Mouse (Mus musculus) hindbrain, embryonic 16.5 days (tissue): Measurements from ENCODE around the gene Abr. TPM values are rescaled to one million over a fixed set of nuclear protein-coding genes. Genes with fewer than 3 reads are reported as not detected.
A peak's percentile ranks its signal among the peaks of the same experiment; 100 is the strongest.

Experiments used
- ATAC-seq: fragments of 200-750 bp; cut with Nextera tagmentation; 2 replicates; pipeline ENCODE4 v1.8.0; 2017; ENCODE audit warnings: moderate TSS enrichment, moderate library complexity
- H3K27ac ChIP-seq: fragments of 300-500 bp; sonication (generic); 2 replicates; pipeline ENCODE4 v1.5.1; 2014; ENCODE audit warnings: low read depth, mild to moderate bottlenecking, control low read depth, low read length, moderate library complexity
- H3K27me3 ChIP-seq: fragments of 300-500 bp; sonication (generic); replicated peaks from 2 replicates; pipeline ENCODE4 v1.6.1; 2014; ENCODE audit warnings: low read length; ENCODE audit not compliant: control insufficient read depth, insufficient read depth
- H3K36me3 ChIP-seq: fragments of 300-500 bp; sonication (generic); 2 replicates; pipeline ENCODE4 v1.6.1; 2014; ENCODE audit warnings: mild to moderate bottlenecking, low read length, moderate library complexity, mixed read lengths; ENCODE audit not compliant: control insufficient read depth, insufficient read depth
- H3K4me1 ChIP-seq: fragments of 300-500 bp; sonication (generic); 2 replicates; pipeline ENCODE4 v1.6.1; 2014; ENCODE audit warnings: low read depth, low read length; ENCODE audit not compliant: control insufficient read depth, insufficient read depth
- H3K4me2 ChIP-seq: fragments of 300-500 bp; sonication (generic); 2 replicates; pipeline ENCODE4 v1.6.1; 2014; ENCODE audit warnings: mild to moderate bottlenecking, low read length, control low read depth, moderate library complexity
- H3K4me3 ChIP-seq: fragments of 300-500 bp; sonication (generic); 2 replicates; pipeline ENCODE4 v1.5.1; 2014; ENCODE audit warnings: mild to moderate bottlenecking, low read length, control low read depth, moderate library complexity
- H3K9ac ChIP-seq: fragments of 300-500 bp; sonication (generic); 2 replicates; pipeline ENCODE4 v1.6.1; 2014; ENCODE audit warnings: low read depth, mild to moderate bottlenecking, control low read depth, low read length, moderate library complexity
- H3K9me3 ChIP-seq: fragments of 300-500 bp; sonication (generic); 2 replicates; pipeline ENCODE4 v1.6.1; 2014; ENCODE audit warnings: mild to moderate bottlenecking, low read length, moderate library complexity; ENCODE audit not compliant: control insufficient read depth
- WGBS: fragments of 180-500 bp; shearing (Covaris S2); extraction: QIAGEN DNeasy Blood & Tissue Kit; methylation state at CpG from one replicate; pipeline ENCODE4 v1.1.7; 2014; 5-methylcytosine and 5-hydroxymethylcytosine counted together
- polyA plus RNA-seq: library from polyadenylated mRNA; unstranded; fragments of >200 nt; fragmentation: Nextera tagmentation; extraction: Ambion mirVana; gene quantifications from 2 replicates; pipeline ENCODE4 v1.2.1, GENCODE M21; 2015

Abr gene
- polyA plus RNA-seq, 1 experiment from 2014 or later: 85.2 TPM

DNA sequence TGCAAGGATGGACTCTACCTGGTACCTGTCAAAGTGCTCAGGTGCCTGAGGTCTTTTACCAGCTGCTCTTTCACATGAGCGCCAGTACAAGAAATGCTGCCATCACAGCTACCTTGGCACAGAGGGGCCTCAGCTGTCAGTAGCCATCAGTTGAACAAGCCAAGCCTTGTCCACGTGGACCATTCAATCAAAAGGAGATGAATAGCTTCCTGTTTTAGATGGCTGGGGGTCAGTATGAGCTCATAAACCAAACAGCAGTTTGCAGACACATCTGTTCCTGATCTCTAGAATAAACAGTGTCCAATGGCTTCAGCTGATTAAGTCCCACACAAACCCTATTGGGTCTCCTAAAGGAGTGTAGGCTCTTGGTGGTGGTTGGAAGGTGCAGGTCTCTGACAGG is 206.1 kb downstream of the Abr start:
- H3K4me2 ChIP-seq: no peak overlapping the region
- peaks cover 43% of the 10 kb centered on the region for H3K36me3 ChIP-seq
- WGBS: 63% methylated on average over 2 of the region's 2 CpGs
- no peak overlapping the region for H3K4me3 ChIP-seq
- H3K9me3 ChIP-seq: no peaks in the 10 kb centered on the region
- no peaks in the 10 kb centered on the region for H3K27me3 ChIP-seq
- ATAC-seq: no peak
- H3K4me1 ChIP-seq: peaks cover 11% of the 10 kb centered on the region
- no peak overlapping the region for H3K27ac ChIP-seq
- H3K9ac ChIP-seq: no peak overlapping the region

DNA sequence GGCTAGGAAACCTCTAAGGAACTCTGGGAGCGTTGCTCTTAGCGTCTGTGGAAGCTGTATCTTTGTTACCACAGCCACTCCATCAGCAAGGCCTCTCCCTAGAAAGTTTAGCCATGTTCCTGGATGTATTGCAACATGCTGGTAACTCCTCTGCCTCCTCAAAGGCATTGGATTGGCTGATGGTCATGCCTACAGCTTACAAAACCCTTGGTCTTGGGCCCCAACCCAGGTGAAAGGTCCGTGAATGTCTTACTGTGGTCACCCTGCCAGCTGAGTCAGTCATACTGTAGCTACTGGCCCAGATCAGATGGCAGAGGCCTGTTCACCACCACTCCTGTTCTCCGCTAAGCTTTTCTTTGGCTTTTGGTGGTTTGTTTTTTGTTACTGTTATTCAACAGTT is 207.1 kb downstream of the Abr start:
- H3K4me1 ChIP-seq: peaks cover 11% of the 10 kb centered on the region
- H3K4me2 ChIP-seq: no peak overlapping the region
- H3K9me3 ChIP-seq: no peaks in the 10 kb centered on the region
- H3K4me3 ChIP-seq: no peak overlapping the region
- H3K27me3 ChIP-seq: no peaks in the 10 kb centered on the region
- ATAC-seq: no peak
- no peak overlapping the region for H3K27ac ChIP-seq
- 91% methylated on average over 4 of the region's 4 CpGs for WGBS
- peaks cover 43% of the 10 kb centered on the region for H3K36me3 ChIP-seq
- H3K9ac ChIP-seq: no peak overlapping the region

- H3K36me3 ChIP-seq: peaks cover 31% of the 10 kb centered on the region
- no peak overlapping the region for H3K4me2 ChIP-seq
- H3K9ac ChIP-seq: no peak overlapping the region
- 0 out of 2 replicates have a peak, but pooled peaks have one; percentile 18 for ATAC-seq
- H3K27me3 ChIP-seq: no peaks in the 10 kb centered on the region
- no peaks in the 10 kb centered on the region for H3K9me3 ChIP-seq
- peaks cover 3% of the 10 kb centered on the region; the same call in 1 of the 2 replicates for H3K4me1 ChIP-seq
- WGBS: 70% methylated on average over 4 of the region's 4 CpGs
- H3K4me3 ChIP-seq: no peak overlapping the region
- no peak overlapping the region for H3K27ac ChIP-seq
These were observed 208.9 kb downstream of the Abr start for GRCm38 (mm10) chr11:76413202-76413601.

DNA sequence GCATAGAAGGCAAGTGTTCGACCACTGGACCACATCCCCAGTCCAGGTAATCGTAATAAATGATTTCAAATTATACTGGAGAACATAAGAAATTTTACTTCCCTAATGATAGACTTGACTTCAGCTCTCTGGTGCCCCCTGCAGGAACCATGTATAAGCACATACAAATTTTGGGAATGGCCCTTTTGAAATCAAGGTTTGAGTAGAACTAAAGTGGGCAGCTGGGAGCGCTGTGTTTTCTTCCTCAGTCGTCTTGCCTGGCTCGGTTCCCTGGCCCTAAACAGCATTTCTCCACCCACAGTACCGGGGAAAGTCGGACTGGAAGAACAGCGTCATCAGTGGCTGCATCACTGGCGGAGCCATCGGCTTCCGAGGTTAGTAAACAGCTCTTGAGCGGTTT is 211.3 kb downstream of the Abr start:
- Histone ChIP-seq H3K27ac (no peak overlapping the region), H3K4me2 (no peak overlapping the region), H3K9me3 (no peaks in the 10 kb centered on the region), H3K4me1 (peaks cover 7% of the 10 kb centered on the region), H3K36me3 (peaks cover 13% of the 10 kb centered on the region), H3K27me3 (no peaks in the 10 kb centered on the region), H3K9ac (no peak overlapping the region), H3K4me3 (no peak overlapping the region)
- 72% methylated on average over 12 of the region's 12 CpGs for WGBS
- no peak for ATAC-seq

DNA sequence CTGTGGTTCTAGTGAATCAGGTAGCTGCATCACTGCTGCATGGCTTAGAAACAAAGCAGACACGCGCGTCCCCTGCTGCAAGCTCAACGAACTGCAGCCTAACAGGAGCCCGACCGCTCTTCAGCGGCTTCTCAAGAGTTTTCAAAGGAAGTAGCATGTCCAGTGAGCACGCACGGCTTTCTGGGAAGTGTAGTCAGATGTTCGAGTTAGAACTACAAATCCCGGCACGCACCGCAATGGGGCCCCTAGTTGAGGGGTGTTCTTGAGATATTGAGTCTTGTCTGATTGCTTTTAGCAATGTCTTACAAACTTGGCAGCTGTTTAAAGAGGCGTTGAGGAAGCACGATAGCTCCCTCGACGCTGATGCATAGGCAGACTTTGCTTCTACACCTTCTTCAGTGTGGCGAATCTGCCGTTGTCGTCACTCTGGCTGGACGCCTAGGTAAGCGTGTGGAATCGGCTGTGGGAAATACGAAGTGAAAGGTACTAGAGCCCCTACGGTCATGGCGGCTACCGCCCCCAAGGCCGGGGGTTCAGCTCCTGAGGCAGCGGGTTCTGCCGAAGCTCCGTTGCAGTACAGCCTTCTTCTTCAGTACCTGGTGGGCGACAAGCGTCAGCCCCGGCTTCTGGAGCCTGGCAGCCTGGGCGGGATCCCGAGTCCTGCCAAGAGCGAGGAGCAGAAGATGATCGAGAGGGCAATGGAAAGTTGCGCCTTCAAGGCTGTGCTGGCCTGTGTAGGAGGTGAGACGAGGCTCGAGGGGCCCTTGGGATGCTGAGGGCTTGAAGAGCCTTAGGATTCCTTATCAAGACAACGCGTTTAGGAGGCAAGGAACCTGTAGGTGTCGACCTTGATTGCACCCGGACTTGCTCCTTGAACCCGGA is 215.2 kb downstream of the Abr start, which contains the start of gene Timm22:
Timm22 (plus strand) TSS at position 251 of the 882 bp plus-strand sequence.
- Histone ChIP-seq H3K27me3 (no peaks in the 10 kb centered on the region), H3K9me3 (no peaks in the 10 kb centered on the region), H3K4me1 (peaks cover 7% of the 10 kb centered on the region), H3K4me2 (peak within 1 kb of the TSS; percentile 76), H3K4me3 (peak within 1 kb of the TSS; percentile 83), H3K27ac (peak within 1 kb of the TSS; percentile 82), H3K36me3 (no peaks in the 10 kb centered on the region), H3K9ac (peak within 1 kb of the TSS; percentile 92)
- ATAC-seq: peak; percentile 98
- WGBS: under 1% methylated on average over 46 of the region's 46 CpGs

GRCm38 (mm10) chr11:76405626-76406264 is 216.4 kb downstream of the Abr start:
- H3K4me1 ChIP-seq: peaks cover 7% of the 10 kb centered on the region
- ATAC-seq: no peak
- H3K4me3 ChIP-seq: no peak overlapping the region
- no peak overlapping the region for H3K9ac ChIP-seq
- H3K27me3 ChIP-seq: no peaks in the 10 kb centered on the region
- H3K9me3 ChIP-seq: no peaks in the 10 kb centered on the region
- H3K4me2 ChIP-seq: no peak overlapping the region
- H3K36me3 ChIP-seq: no peaks in the 10 kb centered on the region
- WGBS: 89% methylated on average over 5 of the region's 5 CpGs
- H3K27ac ChIP-seq: no peak overlapping the region

GRCm38 (mm10) chr11:76405113-76405512 is 217.0 kb downstream of the Abr start:
- no peak overlapping the region for H3K4me3 ChIP-seq
- 67% methylated on average over 4 of the region's 4 CpGs for WGBS
- no peaks in the 10 kb centered on the region for H3K36me3 ChIP-seq

DNA sequence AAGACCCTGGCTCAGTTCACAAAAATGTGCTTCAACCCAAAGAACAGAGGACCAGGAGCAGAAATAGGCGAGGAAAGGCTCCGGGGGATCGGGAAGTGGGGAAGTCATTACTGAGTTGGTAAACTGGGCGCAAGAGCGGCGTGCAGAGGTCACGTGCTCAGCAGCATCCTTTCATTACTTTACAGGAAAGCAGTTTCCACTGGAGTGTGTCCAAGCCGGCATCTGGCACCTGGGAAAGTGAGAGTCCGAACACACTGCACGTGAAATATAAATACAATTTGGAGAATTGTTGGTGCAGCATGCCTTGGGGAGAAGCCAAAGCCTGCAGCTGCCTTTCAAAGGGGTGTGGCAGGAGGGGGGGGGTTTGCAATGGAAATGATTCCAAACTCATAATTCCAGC is 220.7 kb downstream of the Abr start:
- ATAC-seq: no peak
- H3K9me3 ChIP-seq: no peaks in the 10 kb centered on the region
- H3K9ac ChIP-seq: no peak overlapping the region
- H3K27me3 ChIP-seq: no peaks in the 10 kb centered on the region
- no peak overlapping the region for H3K4me2 ChIP-seq
- no peak overlapping the region for H3K4me3 ChIP-seq
- H3K27ac ChIP-seq: no peak overlapping the region
- peaks cover 10% of the 10 kb centered on the region for H3K4me1 ChIP-seq
- WGBS: 55% methylated on average over 10 of the region's 10 CpGs
- no peaks in the 10 kb centered on the region for H3K36me3 ChIP-seq

More at GRCm38 (mm10) chr11:76405113-76405512, 217.0 kb downstream of the Abr start:
- no peak overlapping the region for H3K4me2 ChIP-seq
- no peaks in the 10 kb centered on the region for H3K27me3 ChIP-seq
- peaks cover 7% of the 10 kb centered on the region for H3K4me1 ChIP-seq
- no peak for ATAC-seq
- H3K27ac ChIP-seq: no peak overlapping the region
- no peaks in the 10 kb centered on the region for H3K9me3 ChIP-seq
- no peak overlapping the region for H3K9ac ChIP-seq
